Mouse (Mus musculus) monocyte, adult 5-6 weeks (primary cell): ENCODE data around the gene 1190005I06Rik. TPM values are rescaled to one million over a fixed set of nuclear protein-coding genes. Genes with fewer than 3 reads are reported as not detected.

Experiments
- ATAC-seq: fragments of 153-309, 156-312 bp; replicated peaks from 2 replicates; pipeline ENCODE4 v1.8.0; 2017; ENCODE audit warnings: mild to moderate bottlenecking; ENCODE audit not compliant: low TSS enrichment, insufficient number of reproducible peaks, severe bottlenecking, poor library complexity, low FRiP score
- total RNA-seq: library from RNA; stranded (forward); fragments of 200-1000, 200-491, 200-594 nt; gene quantifications from 3 replicates; pipeline ENCODE4 v1.2.3, GENCODE M21; 2017

1190005I06Rik gene
- total RNA-seq, 1 experiment from 2014 or later, result not detected

- ATAC-seq, result no peak
Measured at GRCm38 (mm10) chr8:120630031-120630430, 17.4 kb downstream of the 1190005I06Rik start.

DNA sequence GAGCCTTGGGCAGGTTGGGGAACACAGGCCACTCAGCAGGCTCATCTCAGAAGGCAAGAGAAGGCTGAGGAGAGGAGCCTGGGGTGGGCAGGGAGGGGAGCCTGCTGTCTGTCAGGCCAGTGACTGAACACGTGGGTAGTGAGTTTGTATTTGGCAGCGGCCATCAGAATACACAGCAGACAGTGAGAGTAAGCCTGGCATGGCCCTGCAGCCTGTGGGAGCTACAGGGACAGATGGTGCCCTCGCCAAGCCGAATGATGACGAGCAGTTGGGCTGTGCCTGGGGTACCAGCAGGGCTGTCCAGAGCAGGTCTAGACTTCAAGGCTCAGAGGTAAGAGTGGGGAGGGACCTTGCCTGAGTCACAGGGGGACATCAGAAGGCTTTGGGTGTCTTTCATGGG lies 20.1 kb downstream of the 1190005I06Rik start:
- no peak for ATAC-seq

DNA sequence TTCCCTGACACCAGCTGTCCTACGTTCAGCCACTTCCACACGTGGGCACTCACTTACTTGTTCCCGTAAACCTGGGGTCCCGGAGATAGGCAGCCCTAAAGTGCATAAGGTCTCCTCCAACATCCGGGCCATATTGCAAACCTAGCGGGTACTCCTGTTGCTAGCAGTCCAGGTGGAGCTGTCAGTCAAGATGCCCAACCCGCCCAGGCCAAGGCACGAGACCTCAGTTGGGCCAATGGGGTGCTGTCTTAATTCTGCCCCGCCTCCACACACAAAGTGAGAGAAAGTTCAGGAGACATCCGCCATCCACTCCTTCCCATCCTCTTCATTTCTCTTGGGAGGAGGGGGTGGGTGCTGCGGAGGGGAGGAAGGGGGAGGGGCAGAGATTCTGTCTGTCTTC lies 21.0 kb downstream of the 1190005I06Rik start:
- ATAC-seq, result no peak

GRCm38 (mm10) chr8:120623608-120624007 lies 23.8 kb downstream of the 1190005I06Rik start:
- no peak for ATAC-seq

- ATAC-seq, result no peak
Measured at GRCm38 (mm10) chr8:120622161-120622560, 25.3 kb downstream of the 1190005I06Rik start.

GRCm38 (mm10) chr8:120620441-120620840 lies 27.0 kb downstream of the 1190005I06Rik start:
- no peak for ATAC-seq

DNA sequence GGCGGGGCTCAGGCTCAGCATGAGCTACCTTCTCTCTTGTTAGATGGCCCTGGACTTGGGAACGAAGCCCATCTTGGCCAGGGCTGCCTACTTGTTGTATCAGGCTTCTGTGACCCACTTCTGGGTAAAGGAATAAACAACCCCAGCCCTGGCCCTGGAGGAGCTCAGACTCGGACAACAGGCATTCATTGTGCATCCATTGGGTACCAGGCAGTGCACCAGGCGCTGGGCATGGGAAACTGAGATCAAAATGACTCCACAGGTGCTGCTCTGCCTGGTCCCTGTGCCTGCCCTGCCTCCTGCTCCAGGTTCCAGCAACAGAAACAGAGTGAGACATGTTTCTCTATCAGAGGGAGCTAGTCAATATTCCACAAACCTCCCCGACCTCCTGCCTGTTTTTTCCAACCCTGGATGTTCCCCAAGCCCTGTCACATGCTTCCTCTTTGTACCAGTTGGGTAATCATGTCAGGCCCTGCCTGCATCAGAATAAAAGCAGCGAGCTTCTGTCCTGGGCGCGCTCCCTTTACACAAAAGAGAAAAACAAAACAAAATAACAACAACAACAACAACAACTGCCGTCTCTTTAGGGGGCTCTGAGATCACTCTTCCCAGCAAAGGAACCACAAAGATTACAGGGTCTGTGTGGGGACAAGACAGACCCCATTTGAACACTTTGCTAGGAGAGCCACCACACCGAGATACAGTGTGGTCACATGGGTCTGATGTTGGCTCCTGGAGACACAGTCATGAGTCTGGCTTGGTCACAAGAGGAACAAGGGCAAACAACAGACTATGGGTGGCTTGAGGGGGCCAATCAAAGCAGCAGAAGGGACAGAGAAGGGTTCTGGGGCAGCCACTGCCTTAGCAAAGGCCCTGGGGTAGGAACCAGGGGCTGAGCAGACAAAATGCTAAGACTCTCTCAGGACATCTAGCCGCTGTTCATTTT lies 27.9 kb downstream of the 1190005I06Rik start:
- no peak for ATAC-seq

DNA sequence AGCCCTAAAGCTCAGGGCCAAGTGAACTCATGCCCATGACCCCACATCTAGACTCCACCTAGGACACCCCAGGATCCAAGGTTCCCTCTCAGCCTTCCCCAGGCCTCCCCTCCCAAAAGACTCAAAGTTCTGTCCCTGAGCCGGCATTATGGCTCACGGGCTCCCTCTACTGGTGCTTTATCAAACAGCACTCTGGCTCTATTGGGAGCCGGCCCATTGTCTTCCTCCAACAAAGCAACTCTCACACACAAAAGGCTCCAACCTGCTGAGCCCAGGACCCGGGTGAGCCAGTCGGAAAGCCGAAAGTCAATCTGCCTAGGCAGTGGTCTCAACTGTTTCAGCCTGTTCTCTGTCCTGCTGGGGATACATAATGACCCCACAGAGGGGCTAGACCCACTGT lies 29.3 kb downstream of the 1190005I06Rik start:
- ATAC-seq, result peak; percentile 74

DNA sequence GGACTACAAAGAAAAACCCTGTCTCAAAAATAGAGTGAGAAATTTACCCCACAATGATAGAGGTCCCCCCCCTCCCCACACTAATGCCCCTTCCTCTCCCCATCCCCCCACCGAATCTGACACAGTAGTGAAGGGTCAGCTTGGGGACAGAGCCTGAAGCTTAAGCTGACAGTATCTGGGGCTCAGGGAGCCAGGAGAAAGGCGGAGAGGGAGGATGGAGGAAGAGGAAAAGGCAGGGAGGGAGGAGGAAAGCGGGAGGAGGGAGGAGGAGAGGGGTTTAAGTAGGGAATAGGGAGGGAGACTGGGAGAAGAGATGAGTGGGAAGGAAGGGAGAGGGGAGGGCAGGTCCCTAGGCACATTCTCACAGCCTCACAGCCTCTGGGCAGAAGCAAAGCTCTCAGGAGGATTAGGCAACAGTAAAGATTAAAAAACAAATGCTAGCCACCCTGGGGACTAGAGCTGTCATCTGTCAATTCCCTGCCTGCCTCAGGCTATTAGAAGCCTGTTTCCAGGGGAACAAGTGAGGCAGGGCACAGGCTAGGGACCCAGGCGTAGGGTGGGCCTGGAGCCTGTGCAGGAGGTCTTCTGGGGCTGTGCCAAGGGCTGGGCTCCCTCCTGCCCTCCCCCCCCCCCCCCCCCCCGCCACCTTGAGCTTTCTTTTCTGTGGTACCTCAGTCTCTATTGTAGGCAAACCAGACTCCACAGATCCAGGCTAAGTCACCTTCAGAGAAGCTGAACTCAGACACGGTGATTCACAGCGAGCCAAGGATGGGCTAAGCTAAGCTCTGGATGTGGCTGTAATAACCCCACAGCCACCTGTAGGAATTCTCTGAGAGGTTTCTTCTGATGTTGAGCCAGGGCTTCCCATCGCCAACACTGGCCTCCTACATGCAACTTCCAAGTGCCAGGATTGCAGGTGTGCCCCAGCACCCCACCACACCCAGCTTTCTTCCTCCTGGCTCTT lies 30.5 kb downstream of the 1190005I06Rik start:
- no peak for ATAC-seq

DNA sequence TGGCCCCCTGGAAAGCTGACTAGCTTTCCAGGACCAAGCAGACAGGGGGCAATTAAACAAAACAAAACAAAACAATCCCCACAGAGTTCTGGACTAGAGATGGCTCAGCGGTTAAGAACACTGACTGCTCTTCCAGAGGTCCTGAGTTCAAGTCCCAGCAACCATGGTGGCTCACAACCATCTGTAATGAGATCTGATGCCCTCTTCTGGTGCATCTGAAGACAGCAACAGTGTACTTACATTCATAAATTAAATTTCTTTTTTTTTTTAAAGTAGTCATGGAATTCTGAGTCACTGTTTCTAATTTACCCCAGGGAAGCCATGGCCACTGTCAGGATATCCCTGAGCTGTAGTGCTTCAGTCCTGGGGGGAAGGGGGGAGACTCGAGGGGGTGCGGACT lies 32.9 kb downstream of the 1190005I06Rik start:
- ATAC-seq, result no peak

GRCm38 (mm10) chr8:120610824-120611223 lies 36.6 kb downstream of the 1190005I06Rik start:
- ATAC-seq, result no peak

- no peak; the same call in 1 of the 2 replicates for ATAC-seq
Measured at GRCm38 (mm10) chr8:120607885-120608284, 39.5 kb downstream of the 1190005I06Rik start.

GRCm38 (mm10) chr8:120607460-120607859 lies 40.0 kb downstream of the 1190005I06Rik start:
- ATAC-seq, result no peak

- ATAC-seq, result no peak
Measured at GRCm38 (mm10) chr8:120602672-120603071, 44.8 kb downstream of the 1190005I06Rik start.

DNA sequence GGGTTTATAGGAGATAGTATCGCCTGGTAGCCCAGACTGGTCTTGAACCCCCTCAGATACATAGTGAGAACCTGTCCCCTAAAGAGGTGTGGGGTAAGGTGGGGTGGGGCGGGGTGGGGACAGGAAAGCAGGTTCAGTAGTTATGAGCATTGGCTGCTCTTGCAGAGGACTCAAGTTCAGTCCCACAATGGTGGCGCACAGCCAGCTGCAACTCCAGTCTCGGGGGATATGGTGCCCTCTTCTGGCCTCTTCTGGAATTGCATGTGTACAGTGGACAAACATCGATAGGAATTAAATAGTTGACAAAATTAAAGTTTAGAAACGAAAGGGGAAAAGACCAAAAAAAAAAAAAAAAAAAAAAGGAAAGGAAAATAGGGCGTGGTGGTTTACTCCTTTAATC lies 47.9 kb downstream of the 1190005I06Rik start:
- peak; percentile 63; the same call in 1 of the 2 replicates for ATAC-seq

- ATAC-seq, result no peak
Measured at GRCm38 (mm10) chr8:120598579-120598978, 48.9 kb downstream of the 1190005I06Rik start.

DNA sequence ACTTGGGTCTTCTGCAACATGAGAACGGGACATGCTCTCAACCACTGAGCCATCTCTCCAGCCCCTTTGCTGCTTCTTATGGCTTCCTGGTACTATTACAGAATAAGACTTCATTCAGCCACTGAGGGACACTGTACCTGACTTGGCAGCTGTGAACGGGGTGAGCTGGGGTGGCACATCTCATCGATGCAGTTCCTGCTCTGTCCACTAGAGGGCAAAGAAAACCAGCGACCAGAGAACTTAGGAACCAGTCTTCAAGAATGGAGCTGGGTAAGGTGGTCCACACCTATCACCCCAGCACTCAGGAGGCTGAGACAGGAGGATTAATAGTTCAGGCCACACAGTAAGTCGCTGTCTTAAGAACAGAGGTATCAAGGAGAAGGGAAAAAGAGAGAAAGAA lies 51.5 kb downstream of the 1190005I06Rik start:
- peak; percentile 65 for ATAC-seq

GRCm38 (mm10) chr8:120594571-120594970 lies 52.9 kb downstream of the 1190005I06Rik start:
- ATAC-seq, result no peak

DNA sequence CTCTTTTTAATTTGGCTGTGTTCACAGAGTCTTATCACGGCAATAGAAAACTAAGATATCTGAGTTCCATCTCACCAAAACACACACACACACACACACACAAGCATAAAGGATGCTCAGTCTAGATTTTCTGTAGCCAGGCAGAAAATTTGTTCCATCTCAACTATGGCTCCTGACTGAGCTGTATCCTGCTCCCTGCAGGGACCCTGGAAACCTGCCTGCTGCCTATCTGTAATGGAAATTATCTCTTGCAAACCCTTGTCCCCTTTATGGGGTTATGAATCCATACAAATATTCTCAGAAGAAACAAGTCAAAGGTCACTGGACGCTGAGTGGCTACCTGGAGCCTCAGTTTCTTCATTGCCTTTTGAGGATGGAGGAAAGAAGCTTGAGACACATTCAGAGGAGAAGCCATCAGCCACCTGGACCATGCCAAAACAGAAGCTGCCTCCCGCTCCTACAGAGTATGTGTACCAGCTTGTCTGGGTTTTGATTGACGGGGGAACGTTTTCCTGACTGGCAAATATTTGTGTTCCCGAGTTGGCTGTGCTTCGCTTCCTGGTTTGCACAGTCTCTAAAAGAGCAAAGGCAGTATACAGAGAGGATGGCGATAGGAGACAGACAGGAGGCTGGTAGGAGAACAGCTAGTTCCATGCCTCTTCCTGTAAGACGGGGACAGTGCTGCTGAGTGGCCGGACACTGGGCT lies 55.7 kb downstream of the 1190005I06Rik start:
- no peak for ATAC-seq
